In the genomic region with DNA sequence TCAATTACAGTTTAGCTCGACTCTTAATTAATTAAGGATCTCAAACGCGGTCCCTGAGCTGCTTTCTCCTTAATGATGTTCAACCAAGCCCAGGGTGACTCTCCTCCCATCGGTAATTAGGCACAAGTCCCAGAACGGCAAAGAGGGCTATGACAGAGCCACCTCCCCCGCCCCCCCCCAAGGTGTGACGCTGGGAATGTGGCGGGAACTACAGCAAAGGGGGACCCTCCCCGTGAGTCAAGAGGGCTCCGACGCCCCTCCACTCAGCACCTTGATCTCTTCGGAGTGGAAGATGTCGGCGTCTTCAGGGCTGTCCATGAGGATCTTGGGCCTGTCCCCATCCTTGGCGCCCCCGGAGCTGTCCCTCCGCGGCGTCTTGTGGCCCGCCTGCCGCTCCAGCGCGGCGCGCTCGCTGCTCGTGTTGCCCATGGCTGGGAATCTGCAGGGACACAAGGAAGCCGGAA, we compare ENCODE assay signal across 7 mouse cellular contexts. TPM values are rescaled to one million over a fixed set of nuclear protein-coding genes. Genes with fewer than 3 reads are reported as not detected.
DNase-seq lines count a peak whose midpoint lies in the region; ATAC-seq lines count a peak whose summit lies in the region.

No protein-coding gene starts in this region.

- H3K4me3 ChIP-seq in lung, embryonic 15.5 days: peak overlapping the region; percentile 69
- peak overlapping the region; percentile 89 for H3K4me3 ChIP-seq in embryonic facial prominence, embryonic 14.5 days (ENCODE audit: low read depth, low read length)
- H3K4me3 ChIP-seq in limb, embryonic 10.5 days: peak overlapping the region; percentile 89
- peak overlapping the region; percentile 63 for H3K4me3 ChIP-seq in neural tube, embryonic 14.5 days (ENCODE audit: low read depth, low read length)

- H3K4me2 ChIP-seq in lung, embryonic 15.5 days: peak overlapping the region; percentile 75
- H3K4me2 ChIP-seq in embryonic facial prominence, embryonic 14.5 days (ENCODE audit: low read depth, low read length): peak overlapping the region; percentile 93
- H3K4me2 ChIP-seq in neural tube, embryonic 14.5 days (ENCODE audit: low read depth, low read length): peak overlapping the region; percentile 97

- ATAC-seq in lung, embryonic 15.5 days (ENCODE audit: borderline replicate concordance, extremely low read depth, low FRiP score, low TSS enrichment): peak; percentile 58
- ATAC-seq in embryonic facial prominence, embryonic 14.5 days (ENCODE audit: low read depth): no peak
- peak; percentile 67 for ATAC-seq in neural tube, embryonic 14.5 days (ENCODE audit: low read depth)

- no peaks in the 10 kb centered on the region for H3K27me3 ChIP-seq in lung, embryonic 15.5 days
- no peaks in the 10 kb centered on the region for H3K27me3 ChIP-seq in embryonic facial prominence, embryonic 14.5 days (replicated peaks; ENCODE audit: control insufficient read depth, insufficient read depth, low read length)
- no peaks in the 10 kb centered on the region for H3K27me3 ChIP-seq in limb, embryonic 10.5 days (ENCODE audit: low read depth, poor library complexity, severe bottlenecking)
- H3K27me3 ChIP-seq in neural tube, embryonic 14.5 days (ENCODE audit: control insufficient read depth, insufficient read depth, low read length): no peaks in the 10 kb centered on the region

- H3K9ac ChIP-seq in lung, embryonic 15.5 days: peak overlapping the region; percentile 80
- H3K9ac ChIP-seq in embryonic facial prominence, embryonic 14.5 days (ENCODE audit: low read depth, low read length): peak overlapping the region; percentile 84
- peak overlapping the region; percentile 53 for H3K9ac ChIP-seq in neural tube, embryonic 14.5 days (replicated peaks; ENCODE audit: low read depth, low read length)

- H3K4me1 ChIP-seq in lung, embryonic 15.5 days: peaks cover 13% of the 10 kb centered on the region
- peaks cover 4% of the 10 kb centered on the region; the same call in 1 of the 2 replicates for H3K4me1 ChIP-seq in embryonic facial prominence, embryonic 14.5 days (ENCODE audit: control insufficient read depth, insufficient read depth, low read length)
- peaks cover 17% of the 10 kb centered on the region for H3K4me1 ChIP-seq in limb, embryonic 10.5 days
- peaks cover 12% of the 10 kb centered on the region for H3K4me1 ChIP-seq in neural tube, embryonic 14.5 days (ENCODE audit: control insufficient read depth, insufficient read depth, low read length)

- H3K9me3 ChIP-seq in lung, embryonic 15.5 days: no peaks in the 10 kb centered on the region
- H3K9me3 ChIP-seq in embryonic facial prominence, embryonic 14.5 days (ENCODE audit: control insufficient read depth, low read length): no peaks in the 10 kb centered on the region
- H3K9me3 ChIP-seq in limb, embryonic 10.5 days (replicated peaks): no peaks in the 10 kb centered on the region
- no peaks in the 10 kb centered on the region for H3K9me3 ChIP-seq in neural tube, embryonic 14.5 days (ENCODE audit: control insufficient read depth, low read length)

- under 1% methylated on average over 28 of the region's 28 CpGs for WGBS in lung, embryonic 15.5 days
- under 1% methylated on average over 11 of the region's 28 CpGs for WGBS in embryonic facial prominence, embryonic 14.5 days
- 1% methylated on average over 28 of the region's 28 CpGs for WGBS in limb, embryonic 10.5 days
- under 1% methylated on average over 28 of the region's 28 CpGs for WGBS in neural tube, embryonic 14.5 days

- peak overlapping the region; percentile 87 for H3K27ac ChIP-seq in lung, embryonic 15.5 days
- peak overlapping the region; percentile 86 for H3K27ac ChIP-seq in embryonic facial prominence, embryonic 14.5 days (replicated peaks; ENCODE audit: low read depth, low read length)
- H3K27ac ChIP-seq in limb, embryonic 10.5 days: peak overlapping the region; percentile 93
- peak overlapping the region; percentile 72; the same call in 1 of the 2 replicates for H3K27ac ChIP-seq in neural tube, embryonic 14.5 days (ENCODE audit: low read depth, low read length)

- no peak for DNase-seq in lung, postnatal 14 days
- DNase-seq in embryonic facial prominence, embryonic 14.5 days (ENCODE audit: low spot score): peak; percentile 53
- no peak for DNase-seq in limb, embryonic 10.5 days (ENCODE audit: low spot score)
- DNase-seq in thymus, postnatal 10 days (ENCODE audit: low spot score in 2 of 2): no peak
- DNase-seq in gastrocnemius, postnatal 4 days (ENCODE audit: low spot score in 2 of 2): no peak

- H3K36me3 ChIP-seq in lung, embryonic 15.5 days: peaks cover 29% of the 10 kb centered on the region
- H3K36me3 ChIP-seq in embryonic facial prominence, embryonic 14.5 days (ENCODE audit: control insufficient read depth, insufficient read depth, low read length): peaks cover 34% of the 10 kb centered on the region
- H3K36me3 ChIP-seq in limb, embryonic 10.5 days: peaks cover 37% of the 10 kb centered on the region
- H3K36me3 ChIP-seq in neural tube, embryonic 14.5 days (ENCODE audit: control insufficient read depth, insufficient read depth, low read length): peaks cover 23% of the 10 kb centered on the region

RNA-seq across cellular contexts. Expression of gene Prkab1, which starts 0.5 kb away (rescaled TPM):
- polyA plus RNA-seq in lung, embryonic 15.5 days (2015; fragmentation: Nextera tagmentation; extraction: Ambion mirVana): 66.8 and 74.3 TPM in 2 replicates
- polyA plus RNA-seq in embryonic facial prominence, embryonic 14.5 days (2014; fragmentation: Nextera tagmentation; extraction: Ambion mirVana): 49.9 and 61.4 TPM in 2 replicates
- polyA plus RNA-seq in limb, embryonic 10.5 days (2016; fragmentation: Nextera tagmentation; extraction: Ambion mirVana): 84.0 and 84.8 TPM in 2 replicates
- 48.8 and 53.3 TPM in 2 replicates for polyA plus RNA-seq in neural tube, embryonic 14.5 days (2014; fragmentation: Nextera tagmentation; extraction: Ambion mirVana)
- total RNA-seq in gastrocnemius, postnatal 4 days (2021): 10 to 100 TPM; 29.8 to 31.1 TPM

RNA-seq across cellular contexts. Expression of gene Tmem233, which starts 59.2 kb away (rescaled TPM):
- polyA plus RNA-seq in lung, embryonic 15.5 days (2015; fragmentation: Nextera tagmentation; extraction: Ambion mirVana): 0.13 and 0.19 TPM in 2 replicates
- 0.10 and 0.26 TPM in 2 replicates for polyA plus RNA-seq in embryonic facial prominence, embryonic 14.5 days (2014; fragmentation: Nextera tagmentation; extraction: Ambion mirVana)
- polyA plus RNA-seq in limb, embryonic 10.5 days (2016; fragmentation: Nextera tagmentation; extraction: Ambion mirVana): not detected in 2 replicates
- polyA plus RNA-seq in neural tube, embryonic 14.5 days (2014; fragmentation: Nextera tagmentation; extraction: Ambion mirVana): not detected in 2 replicates
- 10 to 100 TPM; 43.7 to 44.3 TPM for total RNA-seq in gastrocnemius, postnatal 4 days (2021)
